Mouse (Mus musculus) C2C12 (cell line): Measurements from ENCODE around the gene Uxs1. TPM values are rescaled to one million over a fixed set of nuclear protein-coding genes. Genes with fewer than 3 reads are reported as not detected.
A peak's percentile ranks its signal among the peaks of the same experiment; 100 is the strongest.

Source experiments
- H3K27me3 ChIP-seq: one replicate; pipeline ENCODE4 v1.6.1; 2011; ENCODE audit not compliant: control insufficient read depth, insufficient read depth, insufficient read length
- H3K36me3 ChIP-seq: one replicate; pipeline ENCODE4 v1.6.1; 2011; ENCODE audit not compliant: control insufficient read depth, insufficient read depth
- H3K4me3 ChIP-seq: one replicate; pipeline ENCODE4 v1.5.1; 2011; ENCODE audit warnings: mild to moderate bottlenecking, control low read depth; ENCODE audit not compliant: poor library complexity, insufficient read depth, severe bottlenecking
- H3K79me2 ChIP-seq: one replicate; pipeline ENCODE4 v1.6.1; 2011; ENCODE audit not compliant: control insufficient read depth, insufficient read depth
- H3K79me3 ChIP-seq: one replicate; pipeline ENCODE4 v1.6.1; 2011; ENCODE audit warnings: low read depth, control low read depth
- H3ac ChIP-seq: one replicate; pipeline ENCODE3; 2011; ENCODE audit warnings: low read depth; ENCODE audit not compliant: control insufficient read depth, insufficient read length
- CEBPB ChIP-seq: IDR thresholded peaks from one replicate; pipeline ENCODE4 v1.6.1; 2011; ENCODE audit warnings: low read depth, mild to moderate bottlenecking, control low read depth, moderate library complexity
- CTCF ChIP-seq: IDR thresholded peaks from one replicate; pipeline ENCODE4 v1.5.1; 2011; ENCODE audit not compliant: control insufficient read depth, insufficient read depth, insufficient read length
- FOSL1 ChIP-seq: IDR thresholded peaks from one replicate; pipeline ENCODE4 v1.8.0; 2011; ENCODE audit warnings: mild to moderate bottlenecking, low read length; ENCODE audit not compliant: poor library complexity, insufficient read depth, severe bottlenecking
- MAX ChIP-seq: IDR thresholded peaks from one replicate; pipeline ENCODE4 v1.6.1; 2011; ENCODE audit warnings: mild to moderate bottlenecking, control low read depth
- MYOD1 ChIP-seq: IDR thresholded peaks from one replicate; pipeline ENCODE4 v1.6.1; 2011; ENCODE audit warnings: low read depth; ENCODE audit not compliant: control insufficient read depth, insufficient read length
- MYOG ChIP-seq: IDR thresholded peaks from one replicate; pipeline ENCODE4 v1.6.1; 2011; ENCODE audit not compliant: control insufficient read depth, insufficient read length; ENCODE audit errors: extremely low read depth
- USF1 ChIP-seq: IDR thresholded peaks from one replicate; pipeline ENCODE4 v1.6.1; 2011; ENCODE audit warnings: low read depth, mild to moderate bottlenecking, control low read depth, moderate library complexity
- polyA plus RNA-seq: library from polyadenylated mRNA; unstranded; fragments of >200 nt; fragmentation: generic; extraction: Trizol; gene quantifications from one replicate; pipeline ENCODE4 v1.2.1, GENCODE M21; 2012; ENCODE audit warnings: missing spikeins

Gene Uxs1
- polyA plus RNA-seq, 1 experiment, result 38.8 TPM

GRCm38 (mm10) chr1:43819091-43819490 lies 8.5 kb downstream of the Uxs1 start:
- Histone ChIP-seq H3K27me3 (no peaks in the 10 kb centered on the region), H3K36me3 (no peaks in the 10 kb centered on the region), H3K4me3 (no peak overlapping the region), H3K79me3 (peaks cover 55% of the 10 kb centered on the region), H3ac (no peak overlapping the region), H3K79me2 (peaks cover 90% of the 10 kb centered on the region)
- TF ChIP-seq CEBPB (no peak), MYOD1 (peak; percentile 91), CTCF (no peak), FOSL1 (peak; percentile 94), MYOG (no peak), USF1 (no peak), MAX (peak; percentile 40)

GRCm38 (mm10) chr1:43818356-43818755 lies 9.2 kb downstream of the Uxs1 start:
- Histone ChIP-seq H3K4me3 (no peak overlapping the region), H3ac (no peak overlapping the region), H3K79me2 (peaks cover 90% of the 10 kb centered on the region), H3K36me3 (no peaks in the 10 kb centered on the region), H3K79me3 (peaks cover 58% of the 10 kb centered on the region), H3K27me3 (no peaks in the 10 kb centered on the region)
- no peak for TF ChIP-seq USF1
- no peak for TF ChIP-seq CEBPB
- no peak for TF ChIP-seq MYOG
- TF ChIP-seq MYOD1, result no peak
- no peak for TF ChIP-seq FOSL1
- TF ChIP-seq CTCF, result no peak
- no peak for TF ChIP-seq MAX

- TF ChIP-seq CTCF, result no peak
- TF ChIP-seq MAX, result no peak
- no peak for TF ChIP-seq FOSL1
- no peak for TF ChIP-seq MYOG
- TF ChIP-seq MYOD1, result no peak
- no peak for TF ChIP-seq CEBPB
- TF ChIP-seq USF1, result no peak
- H3K79me3 ChIP-seq, result peaks cover 41% of the 10 kb centered on the region
- H3K4me3 ChIP-seq, result no peak overlapping the region
- H3K79me2 ChIP-seq, result peaks cover 74% of the 10 kb centered on the region
- no peak overlapping the region for H3ac ChIP-seq
- H3K36me3 ChIP-seq, result no peaks in the 10 kb centered on the region
- no peaks in the 10 kb centered on the region for H3K27me3 ChIP-seq
Measured at GRCm38 (mm10) chr1:43811764-43812163, 15.8 kb downstream of the Uxs1 start.

- TF ChIP-seq USF1 (no peak), FOSL1 (no peak), MYOG (no peak), MYOD1 (no peak), MAX (no peak), CEBPB (no peak), CTCF (no peak)
- Histone ChIP-seq H3K36me3 (no peaks in the 10 kb centered on the region), H3K27me3 (no peaks in the 10 kb centered on the region)
Measured at GRCm38 (mm10) chr1:43811055-43811454, 16.5 kb downstream of the Uxs1 start.

GRCm38 (mm10) chr1:43809351-43809750 lies 18.2 kb downstream of the Uxs1 start:
- peaks cover 67% of the 10 kb centered on the region for H3K79me2 ChIP-seq
- no peak overlapping the region for H3K4me3 ChIP-seq
- no peaks in the 10 kb centered on the region for H3K36me3 ChIP-seq
- no peak overlapping the region for H3ac ChIP-seq
- H3K27me3 ChIP-seq, result no peaks in the 10 kb centered on the region
- H3K79me3 ChIP-seq, result peaks cover 41% of the 10 kb centered on the region
- TF ChIP-seq MYOG, result no peak

More at GRCm38 (mm10) chr1:43811055-43811454, 16.5 kb downstream of the Uxs1 start:
- peaks cover 73% of the 10 kb centered on the region for H3K79me2 ChIP-seq
- peaks cover 39% of the 10 kb centered on the region for H3K79me3 ChIP-seq
- H3ac ChIP-seq, result no peak overlapping the region
- no peak overlapping the region for H3K4me3 ChIP-seq

- Histone ChIP-seq H3K36me3 (peaks cover 27% of the 10 kb centered on the region), H3K79me2 (peaks cover 26% of the 10 kb centered on the region), H3ac (no peak overlapping the region), H3K27me3 (no peaks in the 10 kb centered on the region), H3K79me3 (peaks cover 10% of the 10 kb centered on the region), H3K4me3 (no peak overlapping the region)
- TF ChIP-seq MYOG, result no peak
- no peak for TF ChIP-seq CTCF
- TF ChIP-seq CEBPB, result no peak
- no peak for TF ChIP-seq FOSL1
- TF ChIP-seq MAX, result no peak
- no peak for TF ChIP-seq USF1
- TF ChIP-seq MYOD1, result no peak
Measured at GRCm38 (mm10) chr1:43803906-43804474, 23.6 kb downstream of the Uxs1 start.
